2 mouse cellular contexts compared by ENCODE assay signal in the genomic region with DNA sequence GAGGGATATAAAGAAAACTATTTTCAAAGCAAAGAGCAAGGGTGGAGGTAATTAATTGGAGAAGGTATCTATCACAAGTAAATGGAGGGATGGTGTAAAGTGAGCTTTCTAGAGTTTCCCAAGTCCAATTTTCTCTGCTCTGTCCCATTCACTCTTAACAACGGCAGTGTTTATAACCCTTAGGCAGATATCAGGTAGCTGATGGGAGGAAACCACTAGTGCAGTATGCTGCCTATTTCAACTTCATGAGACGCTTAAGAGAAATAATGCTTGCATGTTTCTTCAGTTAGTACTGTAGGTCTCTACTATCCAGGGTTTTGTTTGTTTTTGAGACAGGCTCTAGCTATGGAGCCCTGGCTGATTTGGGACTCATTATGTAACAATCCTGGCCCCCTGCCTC.
TF ChIP-seq lines count a peak whose summit lies in the region.

No protein-coding gene starts in this region.

TF ChIP-seq in CH12.LX, 34 proteins besides CTCF, POLR2A, EP300 and RAD21 (continued from another document):
- TF ChIP-seq USF1 (IDR thresholded peaks at IDR 0.05; ENCODE audit: low read depth, low read length) = no peak
- no peak for TF ChIP-seq E2F4 (IDR thresholded peaks at IDR 0.05; ENCODE audit: insufficient replicate concordance, low read depth, low read length)
- no peak for TF ChIP-seq MAX (IDR thresholded peaks at IDR 0.05; ENCODE audit: low read length)
- TF ChIP-seq MAZ (IDR thresholded peaks at IDR 0.05; ENCODE audit: low read depth, low read length) = no peak
- no peak for TF ChIP-seq SMC3 (IDR thresholded peaks at IDR 0.05; ENCODE audit: low read depth, low read length)
- no peak for TF ChIP-seq USF2 (conservative IDR thresholded peaks at IDR 0.05; ENCODE audit: low read depth, low read length)
- no peak for TF ChIP-seq HCFC1 (IDR thresholded peaks at IDR 0.05; ENCODE audit: low read depth, low read length)
- no peak for TF ChIP-seq RCOR1 (conservative IDR thresholded peaks at IDR 0.05; ENCODE audit: low read depth, low read length)
- TF ChIP-seq MYC (IDR thresholded peaks at IDR 0.05; ENCODE audit: low read depth, low read length) = no peak
- no peak for TF ChIP-seq UBTF (IDR thresholded peaks at IDR 0.05; ENCODE audit: low read depth, low read length)

TF ChIP-seq in ES-E14, 5 proteins besides CTCF, POLR2A, EP300 and RAD21 (continued from another document):
- TF ChIP-seq HCFC1 (IDR thresholded peaks at IDR 0.05; ENCODE audit: borderline replicate concordance, insufficient read depth, low read length) = no peak
- no peak for TF ChIP-seq ZC3H11A (IDR thresholded peaks at IDR 0.05; ENCODE audit: borderline replicate concordance, low read depth, low read length)
